Mouse (Mus musculus) stomach, adult 2 months (tissue): ENCODE measurements around the gene E2f2. TPM values are rescaled to one million over a fixed set of nuclear protein-coding genes. Genes with fewer than 3 reads are reported as not detected.

Source experiments
- polyA plus RNA-seq: library from polyadenylated mRNA; depleted of rRNA; stranded (reverse); fragments of >200 nt; gene quantifications from 2 replicates; pipeline ENCODE4 v1.2.3, GENCODE M21; 2012; rRNA removed

The E2f2 gene
- polyA plus RNA-seq = 2.8 and 3.6 TPM in 2 replicates

GRCm38 (mm10) chr4:136172011-136172541 is at the start of gene E2f2:
Gene E2f2 (plus strand): TSS chr4:136172394.

GRCm38 (mm10) chr4:136143193-136143976 is 28.8 kb upstream of the E2f2 start, which contains the start of gene Id3:
Gene Id3 (plus strand): TSS chr4:136143497.

GRCm38 (mm10) chr4:136206033-136206893 is 34.1 kb downstream of the E2f2 start, which contains the start of gene Asap3:
Gene Asap3 (plus strand): TSS chr4:136206365.

Other genes with a start within 250 kb of the E2f2 start
- 50.1 and 54.9 TPM in 2 replicates for gene Hmgcl, start 225.9 kb upstream of the E2f2 start, polyA plus RNA-seq
- gene Gale, start 208.7 kb upstream of the E2f2 start, polyA plus RNA-seq = 124 and 157 TPM in 2 replicates
- gene Lypla2, start 199.8 kb upstream of the E2f2 start, polyA plus RNA-seq = 97.5 and 124 TPM in 2 replicates
- gene Pithd1, start 185.1 kb upstream of the E2f2 start, polyA plus RNA-seq = 15.5 and 25.7 TPM in 2 replicates
- 2.5 and 2.6 TPM in 2 replicates for gene Eloa, start 150.6 kb upstream of the E2f2 start, polyA plus RNA-seq
- gene Rpl11, start 119.0 kb upstream of the E2f2 start, polyA plus RNA-seq = 79.3 and 110 TPM in 2 replicates
- 337 and 441 TPM in 2 replicates for gene Id3, start 28.9 kb upstream of the E2f2 start, polyA plus RNA-seq
- gene Asap3, start 34.0 kb downstream of the E2f2 start, polyA plus RNA-seq = 3.5 and 3.9 TPM in 2 replicates
- gene Tcea3, start 75.3 kb downstream of the E2f2 start, polyA plus RNA-seq = 4.1 and 4.4 TPM in 2 replicates
- gene Zfp46, start 112.3 kb downstream of the E2f2 start, polyA plus RNA-seq = 5.1 and 7.5 TPM in 2 replicates
- gene Hnrnpr, start 138.5 kb downstream of the E2f2 start, polyA plus RNA-seq = 0.58 and 1.3 TPM in 2 replicates